Mouse (Mus musculus) midbrain, embryonic 10.5 days (tissue): Measurements from ENCODE around the gene Gne. TPM values are rescaled to one million over a fixed set of nuclear protein-coding genes. Genes with fewer than 3 reads are reported as not detected.
"Not testable (repeated sequence)": the region's sequence is repeated elsewhere in the genome, so short reads cannot be mapped to it uniquely, and the experiment has no call there.

Experiments
- DNase-seq: peaks from one replicate; pipeline ENCODE4 v3.0.0-alpha.2; 2017; ENCODE audit warnings: low spot score
- H3K27ac ChIP-seq: fragments of 300-500 bp; sonication (generic); replicated peaks from 2 replicates; pipeline ENCODE4 v1.5.1; 2016; ENCODE audit warnings: mild to moderate bottlenecking
- H3K27me3 ChIP-seq: fragments of 300-500 bp; sonication (generic); 2 replicates; pipeline ENCODE4 v1.6.1; 2016; ENCODE audit warnings: low read depth, mild to moderate bottlenecking; ENCODE audit not compliant: poor library complexity, severe bottlenecking
- H3K36me3 ChIP-seq: fragments of 300-500 bp; sonication (generic); 2 replicates; pipeline ENCODE4 v1.6.1; 2016; ENCODE audit warnings: mild to moderate bottlenecking, moderate library complexity
- H3K4me1 ChIP-seq: fragments of 300-500 bp; sonication (generic); 2 replicates; pipeline ENCODE4 v1.6.1; 2016
- H3K4me3 ChIP-seq: fragments of 300-500 bp; sonication (generic); 2 replicates; pipeline ENCODE4 v1.5.1; 2016; ENCODE audit warnings: mild to moderate bottlenecking, moderate library complexity
- H3K9me3 ChIP-seq: fragments of 300-500 bp; sonication (generic); replicated peaks from 2 replicates; pipeline ENCODE4 v1.6.1; 2016; ENCODE audit warnings: mild to moderate bottlenecking
- WGBS: fragments of 180-500 bp; shearing (Covaris S2); methylation state at CpG from one replicate; pipeline ENCODE4 v1.1.7; 2016; 5-methylcytosine and 5-hydroxymethylcytosine counted together
- polyA plus RNA-seq: library from polyadenylated mRNA; unstranded; fragments of >200 nt; fragmentation: Nextera tagmentation; extraction: Ambion mirVana; gene quantifications from 2 replicates; pipeline ENCODE4 v1.2.1, GENCODE M21; 2016

Gne gene
- polyA plus RNA-seq, 1 experiment from 2014 or later, result 17.6 TPM

DNA sequence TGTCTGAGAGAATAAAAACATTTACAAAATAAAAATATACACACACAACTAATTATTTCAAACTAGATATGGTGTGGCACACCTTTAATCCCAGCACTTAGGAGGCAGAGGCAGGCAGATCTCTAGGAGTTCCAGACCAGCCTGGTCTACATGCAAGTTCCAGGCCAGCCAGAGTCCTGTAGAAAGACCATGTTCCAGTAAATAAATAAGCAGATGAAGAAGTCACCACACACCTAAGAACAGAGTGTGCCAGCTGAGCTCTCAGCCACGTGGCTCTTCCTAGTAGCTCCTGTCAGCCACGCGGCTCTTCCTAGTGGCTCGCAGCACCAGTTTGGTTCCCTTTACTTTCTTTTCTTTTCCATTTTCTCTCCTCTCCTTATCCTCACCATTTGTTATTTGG lies 14.6 kb downstream of the Gne start:
- 93% methylated on average over 4 of the region's 4 CpGs for WGBS
- Histone ChIP-seq H3K4me1 (peaks cover 33% of the 10 kb centered on the region), H3K27ac (no peak overlapping the region), H3K4me3 (no peak overlapping the region), H3K36me3 (no peaks in the 10 kb centered on the region), H3K9me3 (no peaks in the 10 kb centered on the region), H3K27me3 (peaks cover 39% of the 10 kb centered on the region)
- no peak for DNase-seq

GRCm38 (mm10) chr4:44068736-44069135 lies 15.2 kb downstream of the Gne start:
- Histone ChIP-seq H3K27ac (no peak overlapping the region), H3K4me3 (0 out of 2 replicates have a peak overlapping the region, but pooled peaks have one; percentile 7), H3K9me3 (no peaks in the 10 kb centered on the region), H3K36me3 (no peaks in the 10 kb centered on the region), H3K27me3 (peaks cover 34% of the 10 kb centered on the region), H3K4me1 (peaks cover 33% of the 10 kb centered on the region)
- no peak for DNase-seq
- WGBS, result 38% methylated on average over 9 of the region's 9 CpGs

DNA sequence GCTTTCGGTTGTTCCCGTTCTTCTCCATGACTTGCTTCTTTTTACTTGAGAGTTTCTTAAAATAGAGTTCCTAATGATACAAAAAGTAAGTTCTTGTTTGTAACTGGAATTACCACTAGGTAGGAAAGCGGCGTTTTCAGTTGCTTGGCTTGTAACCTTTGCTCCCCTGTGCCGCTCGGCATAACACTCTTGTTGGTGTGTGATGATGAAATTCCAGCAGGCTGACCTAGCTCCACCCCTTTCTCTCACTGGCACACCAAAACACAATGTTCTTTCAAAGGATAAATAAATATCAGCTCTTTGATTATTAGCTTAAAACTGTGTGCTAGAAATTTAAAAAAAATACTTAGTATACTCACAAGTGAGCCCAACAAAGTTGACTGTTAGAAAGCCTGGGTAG lies 17.1 kb downstream of the Gne start:
- WGBS, result 91% methylated on average over 6 of the region's 6 CpGs

GRCm38 (mm10) chr4:44065355-44066025 lies 18.5 kb downstream of the Gne start:
- Histone ChIP-seq H3K27ac (0 out of 2 replicates have a peak overlapping the region, but pooled peaks have one; percentile 28), H3K4me1 (peaks cover 10% of the 10 kb centered on the region; the same call in 1 of the 2 replicates), H3K27me3 (peaks cover 22% of the 10 kb centered on the region; the same call in 1 of the 2 replicates), H3K9me3 (no peaks in the 10 kb centered on the region), H3K36me3 (no peaks in the 10 kb centered on the region), H3K4me3 (0 out of 2 replicates have a peak overlapping the region, but pooled peaks have one; percentile 14)
- DNase-seq, result peak; percentile 86
- WGBS, result 36% methylated on average over 16 of the region's 16 CpGs

More for the DNA sequence above, 17.1 kb downstream of the Gne start:
- Histone ChIP-seq H3K27ac (no peak overlapping the region), H3K36me3 (no peaks in the 10 kb centered on the region), H3K9me3 (no peaks in the 10 kb centered on the region), H3K4me1 (peaks cover 23% of the 10 kb centered on the region), H3K4me3 (no peak overlapping the region), H3K27me3 (peaks cover 34% of the 10 kb centered on the region)
- DNase-seq, result no peak

DNA sequence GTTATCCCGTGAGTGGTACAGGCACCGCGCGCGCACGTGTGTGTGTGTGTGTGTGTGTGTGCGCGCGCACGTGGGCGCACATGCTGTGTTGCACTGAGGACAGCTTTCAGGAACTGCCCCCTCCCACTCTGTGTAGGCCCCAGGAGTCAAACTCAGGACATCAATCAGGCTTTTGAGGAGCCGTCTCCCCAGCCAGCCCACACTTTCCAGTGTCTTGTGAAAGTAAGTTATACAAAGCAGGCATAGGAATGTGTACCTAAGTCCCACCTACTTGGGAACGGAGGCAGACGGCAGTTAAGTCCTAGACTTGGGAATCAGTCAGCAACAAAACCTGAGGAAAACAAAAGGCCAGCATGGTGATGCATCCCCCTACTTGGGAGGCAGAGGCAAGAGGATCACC lies 21.2 kb downstream of the Gne start:
- 94% methylated on average over 14 of the region's 14 CpGs for WGBS
- Histone ChIP-seq H3K9me3 (no peaks in the 10 kb centered on the region), H3K4me1 (peaks cover 5% of the 10 kb centered on the region; the same call in 1 of the 2 replicates)

DNA sequence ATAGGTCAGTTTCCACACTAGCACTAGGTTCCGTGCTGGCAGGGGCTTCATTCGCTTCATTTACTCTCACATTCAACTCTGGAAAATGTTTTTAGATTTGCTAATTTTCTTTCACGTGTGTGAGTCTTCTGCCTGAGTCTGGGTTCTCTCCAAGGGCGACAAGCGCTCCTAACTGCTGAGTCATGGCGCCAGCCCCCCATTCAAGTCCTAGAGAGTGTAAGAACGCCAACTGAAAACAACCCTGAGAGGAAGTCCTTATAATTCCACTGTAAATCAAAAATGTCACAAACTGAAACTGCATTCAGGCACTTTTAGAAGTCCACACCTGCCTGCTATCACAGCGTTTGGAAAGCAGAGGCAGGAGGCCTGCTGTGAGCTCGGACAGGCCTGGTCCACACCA lies 21.9 kb downstream of the Gne start:
- WGBS, result 67% methylated on average over 9 of the region's 9 CpGs
- H3K27ac ChIP-seq, result no peak overlapping the region
- no peak for DNase-seq
- peaks cover 7% of the 10 kb centered on the region; the same call in 1 of the 2 replicates for H3K27me3 ChIP-seq
- H3K36me3 ChIP-seq, result no peaks in the 10 kb centered on the region
- no peaks in the 10 kb centered on the region for H3K9me3 ChIP-seq
- H3K4me1 ChIP-seq, result peaks cover 5% of the 10 kb centered on the region; the same call in 1 of the 2 replicates
- no peak overlapping the region for H3K4me3 ChIP-seq

More for the DNA sequence above, 21.2 kb downstream of the Gne start:
- DNase-seq, result no peak
- Histone ChIP-seq H3K27ac (no peak overlapping the region), H3K27me3 (peaks cover 11% of the 10 kb centered on the region; the same call in 1 of the 2 replicates), H3K36me3 (no peaks in the 10 kb centered on the region), H3K4me3 (no peak overlapping the region)

- Histone ChIP-seq H3K4me3 (no peak overlapping the region), H3K27ac (no peak overlapping the region), H3K4me1 (no peaks in the 10 kb centered on the region), H3K36me3 (no peaks in the 10 kb centered on the region), H3K9me3 (no peaks in the 10 kb centered on the region), H3K27me3 (no peaks in the 10 kb centered on the region)
- DNase-seq, result no peak
- WGBS, result 93% methylated on average over 13 of the region's 13 CpGs
These were observed 24.3 kb downstream of the Gne start for GRCm38 (mm10) chr4:44059674-44060073.

DNA sequence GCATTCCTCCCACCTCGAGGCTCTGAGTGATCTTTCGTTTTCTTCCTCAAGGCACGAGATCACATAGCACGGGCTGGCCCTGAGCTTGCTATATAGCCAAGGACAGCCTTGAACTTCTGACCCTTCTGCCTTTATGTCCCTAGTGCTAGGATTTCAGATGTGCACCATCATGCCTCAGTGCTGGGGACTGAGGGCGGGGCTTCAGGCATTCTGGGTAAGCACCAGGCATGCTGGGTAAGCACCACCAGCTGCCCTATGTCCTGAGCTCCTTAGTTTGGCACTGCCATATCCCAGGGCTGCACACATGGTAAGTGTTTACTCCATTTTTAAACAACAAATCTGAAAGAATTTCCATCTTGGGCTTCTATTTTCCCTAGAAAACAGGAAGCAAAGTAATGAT lies 34.2 kb downstream of the Gne start:
- H3K36me3 ChIP-seq, result 0 out of 2 replicates have a peak, but pooled peaks cover 3% of the 10 kb centered on the region
- 90% methylated on average over 5 of the region's 5 CpGs for WGBS
- H3K27ac ChIP-seq, result no peak overlapping the region
- DNase-seq, result no peak
- H3K4me1 ChIP-seq, result no peaks in the 10 kb centered on the region
- peaks cover 10% of the 10 kb centered on the region; the same call in 1 of the 2 replicates for H3K27me3 ChIP-seq
- no peak overlapping the region for H3K4me3 ChIP-seq
- no peaks in the 10 kb centered on the region for H3K9me3 ChIP-seq

GRCm38 (mm10) chr4:44046066-44046465 lies 37.9 kb downstream of the Gne start:
- Histone ChIP-seq H3K27me3 (peaks cover 42% of the 10 kb centered on the region), H3K36me3 (peaks cover 17% of the 10 kb centered on the region), H3K27ac (no peak overlapping the region), H3K9me3 (no peaks in the 10 kb centered on the region), H3K4me1 (no peaks in the 10 kb centered on the region), H3K4me3 (no peak overlapping the region)
- 85% methylated on average over 5 of the region's 5 CpGs for WGBS
- no peak for DNase-seq

DNA sequence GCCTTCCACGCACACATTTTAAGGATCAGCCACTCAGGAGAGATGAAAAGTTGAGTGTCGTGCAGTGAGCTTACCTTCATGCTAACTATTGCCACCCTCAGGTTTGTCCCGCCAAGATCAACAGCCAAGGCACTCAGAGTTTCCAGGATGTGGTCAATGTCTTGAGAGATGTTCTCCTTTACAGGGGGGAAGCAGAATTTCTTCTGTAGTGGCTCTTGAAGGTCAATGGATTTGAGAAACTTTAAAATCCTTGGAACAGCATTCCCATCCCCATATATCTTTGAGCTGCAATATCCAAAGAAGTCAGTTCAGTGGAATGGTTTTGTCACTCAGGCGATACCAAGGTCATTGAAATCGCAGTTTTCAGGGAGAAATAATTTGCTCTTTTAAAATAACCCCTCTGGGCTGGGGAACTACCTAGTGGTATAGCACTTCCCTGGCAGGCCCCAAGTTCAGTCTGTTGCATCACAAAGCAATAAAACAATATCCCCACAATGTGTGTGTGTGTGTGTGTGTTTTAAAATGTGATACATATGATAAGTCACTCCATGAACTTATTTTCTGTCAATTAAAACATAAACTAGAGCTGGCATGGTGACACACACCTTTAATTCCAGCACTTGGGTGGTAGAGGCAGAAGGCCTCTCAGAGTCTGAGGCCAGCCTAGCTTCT lies 39.2 kb downstream of the Gne start:
- 94% methylated on average over 5 of the region's 5 CpGs for WGBS
- H3K4me1 ChIP-seq, result no peaks in the 10 kb centered on the region
- H3K27me3 ChIP-seq, result peaks cover 54% of the 10 kb centered on the region

DNA sequence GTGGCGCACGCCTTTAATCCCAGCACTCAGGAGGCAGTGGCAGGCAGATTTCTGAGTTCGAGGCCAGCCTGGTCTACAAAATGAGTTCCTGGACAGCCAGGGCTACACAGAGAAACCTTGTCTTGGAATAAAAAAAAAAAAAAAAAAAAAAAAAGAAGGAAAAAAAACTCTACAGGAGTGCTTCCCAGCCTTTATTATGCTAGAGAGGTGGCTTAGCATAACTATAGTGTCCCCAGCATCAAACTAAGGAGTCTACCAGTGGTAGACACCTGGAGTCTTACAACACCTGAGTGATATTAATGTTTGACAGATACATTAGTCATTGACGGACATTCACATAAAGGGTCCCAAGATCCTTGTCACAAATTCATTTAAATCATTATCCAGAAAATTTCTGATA lies 40.8 kb downstream of the Gne start:
- H3K36me3 ChIP-seq, result peaks cover 36% of the 10 kb centered on the region
- H3K4me1 ChIP-seq, H3K4me3 ChIP-seq, DNase-seq, H3K9me3 ChIP-seq, H3K27ac ChIP-seq: not testable (repeated sequence)
- peaks cover 70% of the 10 kb centered on the region for H3K27me3 ChIP-seq
- 90% methylated on average over 4 of the region's 4 CpGs for WGBS

More for the DNA sequence above, 39.2 kb downstream of the Gne start:
- no peak for DNase-seq
- Histone ChIP-seq H3K9me3 (no peaks in the 10 kb centered on the region), H3K36me3 (peaks cover 29% of the 10 kb centered on the region), H3K27ac (no peak overlapping the region), H3K4me3 (no peak overlapping the region)

GRCm38 (mm10) chr4:44042429-44042828 lies 41.5 kb downstream of the Gne start:
- Histone ChIP-seq H3K9me3 (no peaks in the 10 kb centered on the region), H3K27ac (no peak overlapping the region), H3K4me3 (no peak overlapping the region), H3K36me3 (peaks cover 39% of the 10 kb centered on the region), H3K4me1 (no peaks in the 10 kb centered on the region), H3K27me3 (peaks cover 78% of the 10 kb centered on the region)
- DNase-seq, result no peak
- 94% methylated on average over 5 of the region's 5 CpGs for WGBS

DNA sequence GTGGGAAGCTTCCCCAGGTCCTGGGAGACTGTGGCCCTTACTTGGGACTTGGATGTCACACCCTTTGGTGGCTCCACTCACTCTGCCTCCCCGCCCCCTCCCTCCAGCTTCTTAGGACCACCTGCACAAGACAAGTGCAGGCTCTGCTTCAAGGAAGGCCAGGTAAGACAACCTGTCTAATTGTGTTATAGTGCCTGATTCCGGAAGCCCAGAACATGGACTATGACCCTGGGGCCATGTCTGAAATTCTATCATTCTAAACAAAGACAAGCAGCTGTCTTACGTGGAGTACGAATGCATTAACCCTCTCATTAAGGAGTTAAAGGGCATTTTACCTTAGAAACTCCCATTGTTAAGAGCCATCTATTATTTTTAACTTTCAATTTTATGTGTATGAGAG lies 43.2 kb downstream of the Gne start:
- H3K4me1 ChIP-seq, result no peaks in the 10 kb centered on the region
- no peak overlapping the region for H3K4me3 ChIP-seq
- no peak overlapping the region for H3K27ac ChIP-seq
- 93% methylated on average over 4 of the region's 4 CpGs for WGBS
- peaks cover 91% of the 10 kb centered on the region for H3K27me3 ChIP-seq
- no peaks in the 10 kb centered on the region for H3K9me3 ChIP-seq
- DNase-seq, result no peak
- H3K36me3 ChIP-seq, result peaks cover 43% of the 10 kb centered on the region
